Mouse (Mus musculus): ENCODE data around the gene Prkn. TPM values are rescaled to one million over a fixed set of nuclear protein-coding genes. Genes with fewer than 3 reads are reported as not detected.

Prkn gene
- total RNA-seq, 2 experiments from 2014 or later = 15.2 to 21.4 TPM

- intact Hi-C loops (cut with DNase I) = no loop called here
- no peak for DNase-seq (ENCODE audit: low spot score in 2 of 2)
Measured at GRCm38 (mm10) chr17:11230604-11231395, 390.6 kb downstream of the Prkn start.

GRCm38 (mm10) chr17:11235273-11235672 is 395.1 kb downstream of the Prkn start:
- intact Hi-C loops (cut with DNase I) = no loop called here
- DNase-seq (ENCODE audit: low spot score in 2 of 2) = no peak

- no peak for DNase-seq (ENCODE audit: low spot score in 2 of 2)
- intact Hi-C loops (cut with DNase I) = no loop called here
Measured at GRCm38 (mm10) chr17:11245040-11245439, 404.9 kb downstream of the Prkn start.

GRCm38 (mm10) chr17:11249216-11249615 is 409.0 kb downstream of the Prkn start:
- intact Hi-C loops (cut with DNase I) = no loop called here
- DNase-seq (ENCODE audit: low spot score in 2 of 2) = no peak

- intact Hi-C loops (cut with DNase I) = no loop called here
- DNase-seq (ENCODE audit: low spot score in 2 of 2) = no peak
Measured at GRCm38 (mm10) chr17:11260663-11261062, 420.5 kb downstream of the Prkn start.

GRCm38 (mm10) chr17:11261679-11262078 is 421.5 kb downstream of the Prkn start:
- intact Hi-C loops (cut with DNase I) = no loop called here
- no peak for DNase-seq (ENCODE audit: low spot score in 2 of 2)

- no peak for DNase-seq (ENCODE audit: low spot score in 2 of 2)
- intact Hi-C loops (cut with DNase I) = no loop called here
Measured at GRCm38 (mm10) chr17:11267951-11268350, 427.8 kb downstream of the Prkn start.

- DNase-seq (ENCODE audit: low spot score in 2 of 2) = peak in 1 of 2 experiments; percentile 74
- intact Hi-C loops (cut with DNase I) = no loop called here
Measured at GRCm38 (mm10) chr17:11270179-11270578, 430.0 kb downstream of the Prkn start.

- intact Hi-C loops (cut with DNase I) = no loop called here
Measured at GRCm38 (mm10) chr17:11271876-11272275, 431.7 kb downstream of the Prkn start.

GRCm38 (mm10) chr17:11284246-11284645 is 444.1 kb downstream of the Prkn start:
- intact Hi-C loops (cut with DNase I) = no loop called here

More at GRCm38 (mm10) chr17:11271876-11272275, 431.7 kb downstream of the Prkn start:
- peak; percentile 48 to 70 for DNase-seq (ENCODE audit: low spot score in 2 of 2)

GRCm38 (mm10) chr17:11290183-11290582 is 450.0 kb downstream of the Prkn start:
- DNase-seq (ENCODE audit: low spot score in 2 of 2) = no peak
- intact Hi-C loops (cut with DNase I) = no loop called here

More at GRCm38 (mm10) chr17:11284246-11284645, 444.1 kb downstream of the Prkn start:
- DNase-seq (ENCODE audit: low spot score in 2 of 2) = no peak

GRCm38 (mm10) chr17:11303116-11303515 is 462.9 kb downstream of the Prkn start:
- DNase-seq (ENCODE audit: low spot score in 2 of 2) = peak; percentile 29 to 80
- intact Hi-C loops (cut with DNase I) = no loop called here

- intact Hi-C loops (cut with DNase I) = no loop called here
- no peak for DNase-seq (ENCODE audit: low spot score in 2 of 2)
Measured at GRCm38 (mm10) chr17:11309843-11310242, 469.7 kb downstream of the Prkn start.

GRCm38 (mm10) chr17:11314163-11314562 is 474.0 kb downstream of the Prkn start:
- intact Hi-C loops (cut with DNase I) = no loop called here
- no peak for DNase-seq (ENCODE audit: low spot score in 2 of 2)

- no peak for DNase-seq (ENCODE audit: low spot score in 2 of 2)
- intact Hi-C loops (cut with DNase I) = no loop called here
Measured at GRCm38 (mm10) chr17:11315675-11316074, 475.5 kb downstream of the Prkn start.

- DNase-seq (ENCODE audit: low spot score in 2 of 2) = no peak
- intact Hi-C loops (cut with DNase I) = no loop called here
Measured at GRCm38 (mm10) chr17:11318946-11319345, 478.8 kb downstream of the Prkn start.

- DNase-seq (ENCODE audit: low spot score in 2 of 2) = no peak
- intact Hi-C loops (cut with DNase I) = no loop called here
Measured at GRCm38 (mm10) chr17:11319666-11320360, 479.6 kb downstream of the Prkn start.

GRCm38 (mm10) chr17:11332081-11332480 is 491.9 kb downstream of the Prkn start:
- DNase-seq (ENCODE audit: low spot score in 2 of 2) = no peak

GRCm38 (mm10) chr17:11333741-11334140 is 493.6 kb downstream of the Prkn start:
- intact Hi-C loops (cut with DNase I) = no loop called here
- DNase-seq (ENCODE audit: low spot score in 2 of 2) = no peak

More at GRCm38 (mm10) chr17:11332081-11332480, 491.9 kb downstream of the Prkn start:
- intact Hi-C loops (cut with DNase I) = no loop called here

GRCm38 (mm10) chr17:11336156-11336555 is 496.0 kb downstream of the Prkn start:
- intact Hi-C loops (cut with DNase I) = loop anchor here (5.0 kb wide), 1 partner anchor 46 kb away; no protein-coding TSS in a partner anchor
- peak; percentile 36 to 80 for DNase-seq (ENCODE audit: low spot score in 2 of 2)

- intact Hi-C loops (cut with DNase I) = no loop called here
Measured at GRCm38 (mm10) chr17:11340368-11340767, 500.2 kb downstream of the Prkn start.

More at GRCm38 (mm10) chr17:11340368-11340767, 500.2 kb downstream of the Prkn start:
- no peak for DNase-seq (ENCODE audit: low spot score in 2 of 2)
